Mouse (Mus musculus) adrenal gland, postnatal 36 days (tissue): Measurements from ENCODE around the gene Asic3. TPM values are rescaled to one million over a fixed set of nuclear protein-coding genes. Genes with fewer than 3 reads are reported as not detected.
A peak's percentile ranks its signal among the peaks of the same experiment; 100 is the strongest.

Source experiments
- DNase-seq, 2 experiments: peaks; one replicate each; pipeline ENCODE4 v3.0.0; 2021; ENCODE audit warnings: mixed read lengths in 1 of 2
- total RNA-seq, 2 experiments: library from RNA; stranded (reverse); gene quantifications; 2 replicates each; pipeline ENCODE4 v1.2.3; 2021

Asic3 gene
- total RNA-seq, 2 experiments from 2014 or later: 0.26 to 0.36 TPM

DNA sequence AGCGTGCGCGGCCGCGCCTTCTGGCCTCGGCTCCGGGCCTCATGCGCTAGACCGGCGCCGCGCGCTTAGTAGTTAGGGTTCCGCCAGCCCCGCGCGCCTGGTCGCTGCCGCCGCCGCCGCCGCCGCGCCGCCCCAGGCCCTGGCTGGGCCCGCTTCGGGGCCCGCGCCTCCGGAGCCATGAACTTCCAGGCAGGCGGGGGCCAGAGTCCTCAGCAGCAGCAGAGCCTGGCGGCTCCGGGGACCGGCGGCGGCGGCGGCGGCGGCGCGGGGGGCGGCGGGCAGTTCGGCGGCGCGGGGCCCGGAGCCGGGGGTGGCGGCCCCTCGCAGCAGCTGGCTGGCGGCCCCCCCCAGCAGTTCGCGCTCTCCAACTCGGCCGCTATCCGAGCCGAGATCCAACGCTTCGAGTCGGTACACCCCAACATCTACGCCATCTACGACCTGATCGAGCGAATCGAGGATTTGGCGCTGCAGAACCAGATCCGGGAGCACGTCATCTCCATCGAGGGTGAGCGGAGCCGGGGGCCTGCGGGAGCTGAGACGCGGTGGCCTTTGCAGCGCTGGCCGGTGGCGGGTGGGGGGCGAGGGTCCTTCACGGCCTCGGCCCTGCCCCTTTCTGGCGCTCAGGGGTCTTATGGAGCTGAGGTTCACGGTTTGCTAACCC is 39.0 kb downstream of the Asic3 start, which contains the start of gene Agap3:
Agap3 (plus strand) TSS at position 148 of the 661 bp plus-strand sequence.
- DNase-seq: peak; percentile 54 to 66

GRCm38 (mm10) chr5:24452691-24453233 is 39.6 kb downstream of the Asic3 start:
- DNase-seq: peak; percentile 41 to 64

DNA sequence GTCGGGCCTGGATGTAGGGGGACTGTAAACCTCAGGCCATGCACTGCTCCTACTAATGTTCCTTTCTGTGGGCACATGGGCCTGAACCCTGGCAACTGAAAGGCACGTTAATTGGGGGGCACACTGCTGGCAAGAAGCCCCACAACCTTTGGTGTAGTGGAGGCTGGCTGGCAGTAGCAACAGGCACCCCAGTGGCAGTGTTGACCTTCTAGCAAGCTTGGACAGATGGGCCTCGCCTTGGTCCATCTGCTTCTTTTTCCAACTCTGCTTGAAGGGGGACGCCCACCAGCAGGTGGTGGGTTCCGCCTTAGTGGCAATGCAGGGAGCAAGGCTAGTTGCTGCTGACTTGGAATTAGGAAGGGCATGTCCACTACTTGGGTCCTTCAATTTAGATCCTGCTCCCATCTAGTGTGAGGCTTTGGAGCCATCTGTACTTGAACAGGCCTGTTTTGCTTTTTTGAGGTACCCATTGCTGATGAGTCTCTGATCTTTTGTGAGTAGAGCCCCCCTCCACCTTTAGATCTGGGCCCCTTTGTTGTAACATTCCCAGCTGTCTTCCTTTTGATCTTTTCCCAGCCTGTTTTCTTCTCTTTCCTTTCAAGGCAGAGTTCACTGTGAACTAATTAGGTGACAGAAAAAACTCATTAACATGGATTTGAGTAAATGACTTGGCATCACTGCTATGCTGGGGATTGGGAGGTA is 40.2 kb downstream of the Asic3 start:
- no peak for DNase-seq

- DNase-seq: no peak
Measured at GRCm38 (mm10) chr5:24453985-24454303, 40.8 kb downstream of the Asic3 start.

- peak; percentile 59 to 62 for DNase-seq
Measured at GRCm38 (mm10) chr5:24455076-24455475, 41.9 kb downstream of the Asic3 start.

DNA sequence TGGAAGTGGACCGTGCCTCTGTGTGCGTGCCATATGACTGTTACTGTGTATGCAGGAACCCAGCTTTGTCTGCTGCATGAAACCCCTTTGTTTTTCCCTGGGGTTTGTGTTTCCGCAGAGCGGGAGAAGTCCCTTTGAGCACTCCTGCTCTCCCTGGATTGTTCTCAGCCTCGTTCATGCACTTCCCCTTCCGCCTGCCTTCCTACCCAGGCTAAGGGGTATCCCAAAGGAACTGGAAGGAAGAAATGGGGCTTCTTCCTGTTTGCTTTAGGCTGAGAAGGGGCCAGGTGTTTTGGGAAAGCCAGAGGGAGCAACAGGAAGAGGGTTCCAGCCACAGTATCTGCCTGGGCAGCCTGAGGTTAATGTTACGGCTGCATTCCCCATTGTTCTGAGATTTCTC is 42.4 kb downstream of the Asic3 start:
- DNase-seq: no peak

DNA sequence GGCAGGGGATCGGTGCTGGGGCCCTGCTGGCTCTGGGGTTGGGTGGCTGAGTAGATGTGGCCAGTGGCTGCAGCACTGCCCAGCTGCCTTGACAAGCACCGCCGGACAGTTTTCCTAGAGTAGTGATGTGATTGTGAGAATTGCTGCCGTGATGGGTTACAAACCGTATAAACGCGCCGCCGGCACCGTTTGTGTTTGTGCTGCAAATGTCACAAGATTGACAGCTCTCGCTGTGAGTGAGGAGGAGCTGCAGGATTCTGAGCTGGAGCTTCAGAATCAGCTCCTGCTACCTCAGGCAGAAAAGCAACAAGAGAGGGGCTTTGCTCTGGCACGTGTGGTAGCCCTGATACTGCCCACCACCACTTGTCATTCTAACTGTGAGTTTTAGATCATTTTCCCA is 53.6 kb downstream of the Asic3 start:
- no peak for DNase-seq

Other genes with a start within 250 kb of the Asic3 start
- 1 to 10 TPM; 6.0 to 6.4 TPM for gene Nupl2, start 248.4 kb upstream of the Asic3 start, total RNA-seq
- gene Kcnh2, start 61.8 kb upstream of the Asic3 start, total RNA-seq: 10 to 100 TPM; 14.4 to 14.7 TPM
- 10 to 100 TPM in 1 of 2 experiments, 1 to 10 TPM in 1; 7.1 to 14.2 TPM for gene Nos3, start 48.6 kb upstream of the Asic3 start, total RNA-seq
- gene Atg9b, start 21.2 kb upstream of the Asic3 start, total RNA-seq: 1 to 10 TPM in 1 of 2 experiments, under 1 TPM in 1; 0.99 to 1.6 TPM
- gene Abcb8, start 19.7 kb upstream of the Asic3 start, total RNA-seq: 10 to 100 TPM; 66.8 to 76.5 TPM
- gene Cdk5, start 10.1 kb downstream of the Asic3 start, total RNA-seq: 10 to 100 TPM; 36.5 to 44.0 TPM
- gene Slc4a2, start 10.4 kb downstream of the Asic3 start, total RNA-seq: 10 to 100 TPM; 44.4 to 62.2 TPM
- gene Fastk, start 31.9 kb downstream of the Asic3 start, total RNA-seq: 10 to 100 TPM; 89.8 to 91.1 TPM
- 10 to 100 TPM; 11.0 to 16.2 TPM for gene Tmub1, start 34.5 kb downstream of the Asic3 start, total RNA-seq
- gene Agap3, start 38.8 kb downstream of the Asic3 start, total RNA-seq: 10 to 100 TPM; 83.0 to 83.1 TPM
- gene Gbx1, start 113.8 kb downstream of the Asic3 start, total RNA-seq: not detected
- under 1 TPM in 1 of 2 experiments, not detected in 1; 0.49 TPM for gene Asb10, start 127.6 kb downstream of the Asic3 start, total RNA-seq
- gene 4931409K22Rik, start 143.4 kb downstream of the Asic3 start, total RNA-seq: not detected
- 10 to 100 TPM; 69.3 to 79.2 TPM for gene Abcf2, start 164.1 kb downstream of the Asic3 start, total RNA-seq
- 10 to 100 TPM; 35.7 to 52.5 TPM for gene Chpf2, start 173.3 kb downstream of the Asic3 start, total RNA-seq
- 10 to 100 TPM; 16.0 to 17.4 TPM for gene Smarcd3, start 211.0 kb downstream of the Asic3 start, total RNA-seq